Mouse (Mus musculus) gastrocnemius, adult 2 months (tissue): ENCODE data around the gene Ptprj. TPM values are rescaled to one million over a fixed set of nuclear protein-coding genes. Genes with fewer than 3 reads are reported as not detected.

ENCODE experiments used
- DNase-seq: peaks from one replicate; pipeline ENCODE4 v3.0.0; 2022
- H3K27ac ChIP-seq: fragments of 200-600 bp; 2 replicates; pipeline ENCODE4 v1.8.1; 2022; ENCODE audit warnings: mild to moderate bottlenecking
- H3K4me3 ChIP-seq: fragments of 200-600 bp; 2 replicates; pipeline ENCODE4 v1.8.1; 2022; ENCODE audit warnings: mild to moderate bottlenecking, moderate library complexity
- CTCF ChIP-seq: fragments of 200-600 bp; IDR thresholded peaks from 2 replicates; pipeline ENCODE4 v1.8.1; 2022; ENCODE audit warnings: antibody characterized with exemption, mild to moderate bottlenecking, moderate library complexity
- intact Hi-C: fragments of 180-260 bp; cut with DNase I; formaldehyde crosslinking; loops from one replicate; pipeline ENCODE4 v1.15.1; 2025
- total RNA-seq, 2 experiments: library from RNA; stranded (reverse); gene quantifications; 2 replicates each; pipeline ENCODE4 v1.2.3; 2021

The Ptprj gene
- total RNA-seq, 2 experiments from 2014 or later = 2.1 to 4.2 TPM

GRCm38 (mm10) chr2:90565192-90565929, 15.1 kb downstream of the Ptprj start:
- TF ChIP-seq CTCF = no peak
- Histone ChIP-seq H3K4me3 (peak overlapping the region; percentile 43), H3K27ac (peak overlapping the region; percentile 56)
- DNase-seq = peak; percentile 55
- intact Hi-C loops = no loop called here

GRCm38 (mm10) chr2:90564552-90564951, 15.9 kb downstream of the Ptprj start:
- intact Hi-C loops = no loop called here
- TF ChIP-seq CTCF = no peak

GRCm38 (mm10) chr2:90563171-90563570, 17.3 kb downstream of the Ptprj start:
- H3K27ac ChIP-seq = no peak overlapping the region
- intact Hi-C loops = no loop called here
- no peak overlapping the region for H3K4me3 ChIP-seq
- DNase-seq = no peak
- no peak for TF ChIP-seq CTCF

More at GRCm38 (mm10) chr2:90564552-90564951, 15.9 kb downstream of the Ptprj start:
- H3K27ac ChIP-seq = no peak overlapping the region
- H3K4me3 ChIP-seq = no peak overlapping the region
- DNase-seq = no peak

- DNase-seq = no peak
- intact Hi-C loops = no loop called here
These were observed 18.2 kb downstream of the Ptprj start for GRCm38 (mm10) chr2:90562126-90562670.

GRCm38 (mm10) chr2:90560197-90560843, 20.1 kb downstream of the Ptprj start:
- no peak overlapping the region for H3K4me3 ChIP-seq
- no peak for DNase-seq
- intact Hi-C loops = no loop called here
- TF ChIP-seq CTCF = no peak
- no peak overlapping the region for H3K27ac ChIP-seq

More at GRCm38 (mm10) chr2:90562126-90562670, 18.2 kb downstream of the Ptprj start:
- Histone ChIP-seq H3K4me3 (no peak overlapping the region), H3K27ac (no peak overlapping the region)
- no peak for TF ChIP-seq CTCF

- TF ChIP-seq CTCF = no peak
- no peak for DNase-seq
- Histone ChIP-seq H3K4me3 (no peak overlapping the region), H3K27ac (no peak overlapping the region)
- intact Hi-C loops = no loop called here
These were observed 20.7 kb downstream of the Ptprj start for GRCm38 (mm10) chr2:90559688-90560196.

GRCm38 (mm10) chr2:90559015-90559687, 21.3 kb downstream of the Ptprj start:
- DNase-seq = no peak
- intact Hi-C loops = no loop called here
- TF ChIP-seq CTCF = no peak
- H3K27ac ChIP-seq = no peak overlapping the region
- H3K4me3 ChIP-seq = no peak overlapping the region

GRCm38 (mm10) chr2:90558361-90558760, 22.1 kb downstream of the Ptprj start:
- no peak for DNase-seq
- Histone ChIP-seq H3K4me3 (no peak overlapping the region), H3K27ac (no peak overlapping the region)
- intact Hi-C loops = no loop called here
- TF ChIP-seq CTCF = no peak

GRCm38 (mm10) chr2:90557913-90558312, 22.5 kb downstream of the Ptprj start:
- no peak overlapping the region for H3K4me3 ChIP-seq
- TF ChIP-seq CTCF = no peak
- intact Hi-C loops = no loop called here
- no peak overlapping the region for H3K27ac ChIP-seq
- no peak for DNase-seq

GRCm38 (mm10) chr2:90555744-90556143, 24.7 kb downstream of the Ptprj start:
- H3K4me3 ChIP-seq = no peak overlapping the region
- no peak overlapping the region for H3K27ac ChIP-seq
- intact Hi-C loops = no loop called here
- no peak for DNase-seq
- no peak for TF ChIP-seq CTCF

- intact Hi-C loops = no loop called here
- no peak for TF ChIP-seq CTCF
- Histone ChIP-seq H3K27ac (no peak overlapping the region), H3K4me3 (no peak overlapping the region)
- DNase-seq = no peak
These were observed 25.6 kb downstream of the Ptprj start for GRCm38 (mm10) chr2:90554806-90555205.

GRCm38 (mm10) chr2:90553861-90554260, 26.6 kb downstream of the Ptprj start:
- no peak for TF ChIP-seq CTCF
- intact Hi-C loops = no loop called here
- H3K27ac ChIP-seq = no peak overlapping the region
- no peak for DNase-seq
- H3K4me3 ChIP-seq = no peak overlapping the region

- TF ChIP-seq CTCF = no peak
- intact Hi-C loops = no loop called here
- no peak overlapping the region for H3K27ac ChIP-seq
- H3K4me3 ChIP-seq = no peak overlapping the region
- DNase-seq = no peak
These were observed 29.8 kb downstream of the Ptprj start for GRCm38 (mm10) chr2:90550656-90551055.
